Mouse (Mus musculus): ENCODE results near the gene Ttc34.

Gene Ttc34

DNA sequence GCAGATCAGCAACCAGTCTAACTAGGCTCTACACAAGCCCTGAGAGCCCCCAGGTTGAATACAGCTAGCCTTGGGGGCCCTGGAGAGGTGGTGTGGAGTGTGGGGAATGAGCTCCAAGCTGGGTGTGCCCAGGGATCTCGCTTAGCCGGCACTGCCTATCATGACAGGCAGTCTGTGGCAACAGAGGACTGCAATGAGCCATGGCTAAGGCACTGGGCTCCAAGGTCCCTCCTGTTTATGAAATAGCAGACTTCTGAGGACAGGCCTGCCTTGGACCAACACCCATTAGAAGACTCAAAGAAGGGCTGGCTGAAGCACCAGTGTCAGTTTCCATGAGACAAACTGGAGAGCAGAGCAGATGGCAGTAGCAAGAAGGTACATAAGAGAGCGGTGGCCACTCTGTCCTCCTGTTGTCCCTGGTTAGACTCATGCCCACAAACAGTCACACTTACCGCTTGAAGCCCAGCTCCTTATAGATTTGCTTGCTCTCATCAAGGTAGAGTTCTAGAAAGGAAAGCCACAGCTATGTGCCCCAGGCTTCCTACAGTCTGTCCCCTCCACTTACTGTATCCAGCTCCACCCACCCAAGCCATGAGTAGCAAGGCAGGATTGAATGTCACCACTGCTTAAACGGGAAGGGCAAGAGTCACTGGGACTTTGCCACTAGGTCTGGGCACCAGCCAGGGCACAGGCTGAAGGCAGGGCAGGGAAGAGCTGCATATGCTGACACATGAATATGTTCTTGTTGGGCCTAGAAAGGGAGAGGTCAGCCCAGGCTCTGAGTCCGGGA lies 60.6 kb downstream of the Ttc34 start:
- peak; percentile 49 to 68 for DNase-seq

DNA sequence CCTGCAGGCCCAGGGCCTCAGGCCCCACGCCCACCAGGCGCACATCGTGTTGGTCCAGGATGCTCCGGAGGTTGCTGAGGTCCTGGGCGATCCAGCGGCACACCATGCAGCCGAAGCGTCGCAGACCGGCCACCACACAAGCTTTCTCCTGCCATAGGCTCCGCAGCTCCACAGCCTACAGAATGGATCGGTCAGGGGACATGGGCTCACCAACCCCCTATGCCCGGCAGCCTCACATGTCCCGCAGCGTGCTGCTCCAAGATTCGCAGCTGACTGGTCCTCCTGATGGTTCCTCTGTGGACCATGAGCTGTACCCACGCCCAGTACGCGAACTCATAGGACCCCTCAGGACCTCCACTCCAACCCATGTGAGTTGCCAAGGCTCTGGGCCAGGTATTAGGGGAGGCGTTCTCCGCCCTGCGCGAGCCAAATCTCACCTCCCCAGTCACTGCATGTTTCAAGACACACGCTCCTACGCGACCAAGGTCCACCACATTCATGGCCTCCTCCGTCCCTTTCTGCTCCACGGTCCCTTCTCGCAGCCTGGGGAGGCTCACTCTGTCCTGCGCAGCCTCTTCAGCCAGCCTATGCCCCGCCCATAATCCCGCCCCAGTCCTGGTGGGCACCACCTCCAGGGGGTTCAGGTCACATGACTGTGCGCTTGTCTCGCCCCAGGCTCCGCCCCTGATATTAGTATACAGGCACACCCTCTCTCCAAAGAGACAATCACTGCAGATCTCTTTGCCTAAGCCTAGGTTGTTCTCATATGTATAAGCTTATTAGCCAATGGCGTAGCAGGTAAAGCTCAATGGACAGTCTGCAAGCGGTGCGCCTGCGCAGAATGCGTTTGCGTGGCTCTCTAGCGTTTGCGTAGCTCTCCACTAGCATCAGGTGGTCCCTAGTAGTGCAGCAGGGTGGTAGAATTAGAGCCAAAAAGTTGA lies 61.5 kb downstream of the Ttc34 start, which contains the start of gene Fam213b:
TSS of gene Fam213b (minus strand) at position 630 of the 941 bp plus-strand sequence.
- peak; percentile 84 to 90 for DNase-seq

DNA sequence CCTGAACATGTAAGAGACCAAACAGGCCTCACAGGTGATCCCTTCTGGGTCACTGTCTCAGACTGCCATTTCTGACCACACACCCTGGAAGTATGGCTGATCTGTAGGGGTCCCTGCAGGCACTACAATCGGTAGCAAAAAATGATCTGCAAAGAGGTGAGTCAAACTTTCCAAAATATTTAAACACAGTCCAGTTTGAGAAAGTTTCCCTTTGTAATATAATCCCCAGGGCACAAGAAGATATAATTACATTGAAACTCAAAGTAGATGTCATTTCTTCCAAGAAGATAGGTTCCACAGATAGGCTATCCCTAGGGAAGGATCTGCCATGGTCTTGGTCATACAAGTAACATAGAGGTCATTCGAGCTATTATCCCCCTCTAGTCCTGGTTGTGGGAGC lies 65.1 kb downstream of the Ttc34 start:
- DNase-seq: no peak

DNA sequence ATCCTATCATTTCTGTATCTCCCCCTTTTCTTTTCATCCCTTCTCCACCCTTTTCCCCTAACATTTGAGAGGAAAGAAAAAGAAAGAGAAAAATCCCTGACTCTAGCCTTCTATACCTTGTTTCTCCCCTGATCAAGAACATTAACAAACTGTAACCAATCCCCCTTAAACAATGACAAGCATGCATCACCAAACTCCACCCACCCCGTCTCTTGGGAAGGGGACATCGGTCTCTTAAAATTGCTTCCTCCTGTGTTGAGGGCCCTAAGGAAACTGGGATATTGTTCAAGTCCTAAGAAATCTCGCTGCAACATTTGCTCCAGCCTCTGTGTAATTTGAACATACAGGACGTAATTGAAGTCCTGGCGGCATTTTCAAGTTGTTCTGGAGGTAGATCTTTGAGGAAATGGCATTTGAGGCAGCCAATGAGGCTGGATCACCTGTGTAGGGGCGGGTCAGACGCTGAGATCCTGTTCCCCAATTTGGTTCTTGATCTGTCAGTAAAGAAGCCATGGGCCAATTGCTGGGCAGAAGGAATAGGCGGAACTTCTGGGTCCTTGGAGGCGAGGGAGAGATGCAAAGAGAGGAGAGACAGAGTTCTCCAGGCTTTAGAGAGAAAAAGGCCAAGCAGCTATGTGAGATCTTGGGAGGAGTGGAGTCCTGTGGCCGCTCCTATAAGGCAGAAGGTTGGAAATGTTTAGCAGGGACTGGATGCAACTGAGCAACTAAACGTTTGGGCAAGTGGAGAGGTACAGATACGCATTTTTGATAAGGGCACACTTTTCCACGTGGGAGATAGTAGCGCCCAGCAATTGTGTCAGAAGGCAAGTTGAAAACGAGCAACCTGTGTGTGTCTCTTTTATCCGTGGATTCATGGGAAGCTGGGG lies 67.2 kb downstream of the Ttc34 start:
- DNase-seq: peak; percentile 85 to 87

DNA sequence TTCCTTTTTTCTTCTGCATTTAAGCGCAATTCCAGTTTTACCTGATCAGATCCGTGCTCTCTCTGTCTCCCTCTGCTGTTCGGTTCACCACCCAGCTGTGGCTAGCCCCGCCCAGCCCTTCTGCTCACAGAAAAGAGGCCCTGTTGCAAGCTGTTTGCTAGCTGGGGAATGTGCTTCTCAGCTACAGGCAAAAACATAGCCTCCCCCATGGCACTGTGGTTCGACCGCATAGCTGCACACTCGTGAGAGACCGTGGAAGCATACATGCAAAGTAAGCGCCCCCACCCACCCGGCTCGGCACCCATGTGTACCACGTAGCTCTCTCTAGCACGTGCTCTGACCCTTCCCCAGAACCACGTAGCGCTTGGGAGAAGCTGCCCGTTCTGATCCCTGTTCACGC lies 70.6 kb downstream of the Ttc34 start:
- peak; percentile 73 to 86 for DNase-seq

DNA sequence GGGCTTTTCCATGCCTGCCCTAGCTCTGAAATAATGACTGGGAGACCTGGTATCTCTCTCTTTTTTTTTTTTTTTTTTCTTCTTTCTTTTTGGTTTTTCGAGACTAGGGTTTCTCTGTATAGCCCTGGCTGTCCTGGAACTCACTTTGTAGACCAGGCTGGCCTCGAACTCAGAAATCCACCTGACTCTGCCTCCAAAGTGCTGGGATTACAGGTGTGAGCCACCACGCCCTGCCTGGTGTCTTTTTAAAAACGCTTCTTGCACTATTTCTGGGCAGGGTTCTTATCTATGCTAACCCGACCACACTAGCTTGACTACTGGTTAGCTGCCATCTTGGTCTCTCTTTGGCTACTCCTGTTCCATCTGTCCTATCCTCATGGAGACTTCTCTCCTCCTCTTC lies 71.2 kb downstream of the Ttc34 start:
- DNase-seq: no peak

DNA sequence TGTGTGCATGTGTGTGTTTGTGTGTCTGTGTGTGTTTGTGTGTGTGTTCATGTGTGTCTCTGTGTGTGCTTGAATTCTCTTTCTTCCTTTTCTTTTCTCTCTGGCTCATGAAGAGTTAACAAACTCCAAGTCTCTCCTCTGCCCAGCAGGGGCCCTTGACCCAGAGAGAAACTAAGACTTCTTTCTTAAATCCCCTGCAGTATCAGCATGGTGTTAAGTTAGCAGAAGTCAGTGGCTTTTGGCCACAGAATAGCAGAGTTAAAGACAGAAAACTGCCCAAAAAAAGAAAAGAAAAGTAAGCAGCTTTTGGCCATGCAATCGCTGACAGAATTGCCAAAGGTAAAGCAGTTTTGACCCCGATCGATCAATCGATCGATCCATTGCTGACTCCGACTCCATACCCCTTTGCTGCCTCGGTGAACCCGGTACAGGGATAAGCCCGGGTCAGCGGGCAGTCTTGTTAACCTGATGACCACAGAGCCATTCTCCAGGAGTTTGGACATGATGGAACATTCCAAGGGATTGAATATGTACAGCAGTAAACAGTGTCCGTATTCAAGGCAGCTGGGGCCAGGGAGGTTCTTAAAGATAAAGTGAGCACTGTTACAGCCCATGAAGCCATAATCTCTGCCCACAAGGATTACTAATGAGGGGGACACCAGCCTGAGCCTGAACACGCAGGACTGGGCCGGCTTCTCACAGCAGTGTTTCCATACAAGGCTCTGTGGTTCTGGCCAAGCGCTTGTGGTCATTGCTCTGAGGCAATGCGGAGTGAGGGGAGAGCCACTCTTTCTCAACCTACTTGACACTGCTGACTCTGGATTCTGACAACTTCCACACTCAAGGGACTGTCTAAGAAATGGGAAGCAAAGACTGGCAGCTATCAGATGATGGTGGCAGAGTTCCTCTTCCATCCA lies 73.6 kb downstream of the Ttc34 start:
- no peak for DNase-seq

DNA sequence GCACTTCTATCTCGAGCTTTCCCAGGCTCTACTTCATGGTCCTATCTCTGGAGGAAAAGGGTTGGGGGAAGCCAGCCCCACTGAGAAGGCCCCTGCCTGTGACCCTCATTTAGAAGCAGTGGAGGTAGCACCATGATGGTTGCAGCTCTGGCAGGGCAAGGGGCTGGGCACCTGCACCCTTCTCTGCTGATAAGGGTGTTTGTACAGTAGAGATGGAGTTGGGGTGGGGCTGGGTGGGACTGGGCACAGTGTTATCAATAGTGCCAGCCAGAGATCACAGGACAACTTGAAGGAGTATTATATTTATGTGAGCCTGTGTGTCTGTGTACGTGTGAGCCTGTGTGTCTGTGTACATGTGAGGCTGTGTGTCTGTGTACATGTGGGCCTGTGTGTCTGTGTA lies 74.4 kb downstream of the Ttc34 start:
- no peak for DNase-seq

DNA sequence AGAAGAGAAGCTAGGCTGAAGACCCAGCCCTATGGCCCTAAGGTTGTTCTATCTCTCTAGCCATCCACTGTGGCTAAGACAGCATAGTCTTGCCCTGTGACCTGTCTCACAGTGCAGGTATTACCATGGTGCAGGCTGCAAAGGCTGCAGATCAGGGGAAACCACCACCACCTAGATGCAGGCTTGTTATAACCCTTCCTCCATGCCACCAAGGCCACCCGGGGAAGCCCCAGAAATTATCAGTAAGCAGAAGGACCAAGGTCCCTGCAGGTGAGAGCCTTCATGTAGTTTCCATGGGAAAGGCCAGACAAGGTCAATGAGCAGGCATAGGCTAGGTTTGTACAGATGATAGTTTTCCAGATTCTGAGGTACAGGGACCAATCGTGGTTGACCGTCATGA lies 76.6 kb downstream of the Ttc34 start:
- no peak for DNase-seq

DNA sequence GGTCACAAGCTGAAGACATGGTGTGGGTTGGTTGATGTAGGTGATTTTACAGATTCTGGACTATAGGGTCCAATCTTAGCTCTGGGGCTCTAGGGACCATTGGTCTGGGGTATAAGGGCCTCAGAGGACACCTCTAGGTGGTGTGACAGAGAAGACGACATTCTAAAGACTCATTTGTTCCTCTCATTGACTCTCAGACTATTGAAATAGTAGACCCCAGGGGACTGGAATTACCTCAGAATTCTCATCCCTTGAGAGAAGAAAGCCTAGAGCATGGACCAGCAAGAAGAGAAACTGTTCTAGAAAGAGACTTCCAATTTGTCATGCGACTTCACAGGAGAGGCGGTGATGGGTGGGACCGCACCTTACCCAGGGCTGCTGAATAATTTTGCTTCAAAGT lies 77.0 kb downstream of the Ttc34 start:
- DNase-seq: no peak

DNA sequence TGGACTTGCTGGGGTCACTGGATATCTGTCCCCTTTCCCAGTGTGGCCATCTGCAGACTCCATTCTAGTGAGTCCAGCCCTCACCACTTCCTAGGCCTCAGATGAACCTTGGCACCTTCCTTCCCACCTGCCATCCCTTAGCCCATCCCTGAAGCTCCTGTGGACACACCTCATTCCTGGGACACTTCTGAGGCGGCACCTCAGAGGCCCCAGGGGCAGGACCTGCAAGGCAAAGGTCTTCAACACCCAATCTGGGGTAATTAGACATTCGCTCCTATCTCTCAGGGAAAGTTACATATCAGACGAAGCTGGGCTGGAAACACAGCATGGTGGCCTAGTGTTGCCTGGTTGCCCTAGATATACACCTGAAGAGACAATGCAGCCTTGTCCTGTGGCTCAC lies 77.4 kb downstream of the Ttc34 start:
- no peak for DNase-seq

DNA sequence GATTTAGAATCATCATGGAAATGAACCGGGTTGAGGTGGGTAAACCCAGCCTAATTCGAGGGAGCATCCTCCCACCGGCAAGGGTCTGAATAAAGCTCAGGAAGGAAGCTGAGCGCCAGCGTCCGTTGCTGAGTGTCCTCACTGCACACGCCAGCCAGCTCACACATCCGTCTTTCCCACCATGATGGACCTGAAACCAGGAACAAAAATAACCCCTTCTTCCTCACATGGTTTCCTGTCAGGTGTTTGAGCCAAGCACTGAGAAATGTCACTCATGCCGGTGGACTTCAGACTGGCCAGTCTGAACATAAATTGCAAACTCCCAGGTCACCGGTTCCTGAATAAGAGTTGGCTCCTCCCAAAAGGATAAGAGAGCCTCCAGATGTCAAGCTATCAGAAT lies 78.0 kb downstream of the Ttc34 start:
- DNase-seq: no peak

DNA sequence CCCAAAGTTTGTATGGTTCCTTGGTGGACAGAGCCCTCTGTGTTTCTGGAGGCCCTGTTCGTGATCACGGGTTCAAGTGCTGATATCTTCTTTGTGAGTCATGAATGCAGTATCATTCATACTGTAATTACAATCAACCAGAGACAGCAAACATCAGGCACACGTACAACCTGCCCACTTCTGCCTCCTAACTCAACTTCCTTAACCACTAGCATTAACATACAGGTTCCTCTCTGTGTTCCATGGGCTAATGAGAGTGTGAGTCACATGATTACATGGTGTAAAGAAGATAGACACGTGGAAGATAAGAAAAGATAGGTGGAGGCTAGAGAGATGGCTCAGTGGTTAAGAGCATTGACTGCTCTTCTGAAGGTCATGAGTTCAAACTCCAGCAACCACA lies 79.4 kb downstream of the Ttc34 start:
- no peak for DNase-seq
